Mouse (Mus musculus) heart, postnatal 14 days (tissue): ENCODE results near the gene Vcpkmt. TPM values are rescaled to one million over a fixed set of nuclear protein-coding genes. Genes with fewer than 3 reads are reported as not detected.

Source experiments
- DNase-seq, 2 experiments: peaks; one replicate each; pipeline ENCODE4 v3.0.0; 2021 to 2022
- intact Hi-C: fragments of 180-260 bp; cut with DNase I; formaldehyde crosslinking; loops from one replicate; pipeline ENCODE4 v1.15.1; 2025
- microRNA-seq, 2 experiments: library from miRNA; unstranded; fragments of <30 nt; microRNA quantifications; one replicate each; pipeline ENCODE4 v1.2.0; 2021 to 2022
- total RNA-seq, 2 experiments: library from RNA; stranded (reverse); gene quantifications; 2 replicates each; pipeline ENCODE4 v1.2.3; 2021

Vcpkmt gene
- total RNA-seq, 2 experiments from 2014 or later = 3.3 to 3.6 TPM

GRCm38 (mm10) chr12:69541663-69542062 lies 41.2 kb downstream of the Vcpkmt start:
- peak in 1 of 2 experiments; percentile 26 for DNase-seq
- intact Hi-C loops = no loop called here

DNA sequence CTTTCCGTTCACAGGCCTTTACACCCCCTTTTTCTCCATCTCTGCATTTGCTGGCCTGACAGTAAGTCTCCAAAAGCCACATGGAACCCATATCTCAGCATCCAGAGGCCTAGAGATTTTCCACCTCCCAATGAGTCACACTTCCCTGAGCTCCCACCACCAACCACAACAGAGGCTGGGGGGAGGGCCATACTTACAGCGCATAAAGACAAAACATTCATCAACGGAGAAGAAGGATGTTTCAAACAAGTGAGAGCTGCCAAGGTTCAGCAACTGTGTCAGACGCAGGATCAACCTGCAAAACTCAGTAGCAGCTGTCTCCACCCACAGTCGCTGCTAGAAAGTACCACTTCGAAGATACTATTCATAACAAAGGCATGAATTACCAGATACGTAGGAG lies 43.5 kb downstream of the Vcpkmt start:
- intact Hi-C loops = no loop called here
- no peak for DNase-seq

GRCm38 (mm10) chr12:69538362-69538950 lies 44.4 kb downstream of the Vcpkmt start:
- intact Hi-C loops = no loop called here
- peak in 1 of 2 experiments; percentile 27 for DNase-seq

DNA sequence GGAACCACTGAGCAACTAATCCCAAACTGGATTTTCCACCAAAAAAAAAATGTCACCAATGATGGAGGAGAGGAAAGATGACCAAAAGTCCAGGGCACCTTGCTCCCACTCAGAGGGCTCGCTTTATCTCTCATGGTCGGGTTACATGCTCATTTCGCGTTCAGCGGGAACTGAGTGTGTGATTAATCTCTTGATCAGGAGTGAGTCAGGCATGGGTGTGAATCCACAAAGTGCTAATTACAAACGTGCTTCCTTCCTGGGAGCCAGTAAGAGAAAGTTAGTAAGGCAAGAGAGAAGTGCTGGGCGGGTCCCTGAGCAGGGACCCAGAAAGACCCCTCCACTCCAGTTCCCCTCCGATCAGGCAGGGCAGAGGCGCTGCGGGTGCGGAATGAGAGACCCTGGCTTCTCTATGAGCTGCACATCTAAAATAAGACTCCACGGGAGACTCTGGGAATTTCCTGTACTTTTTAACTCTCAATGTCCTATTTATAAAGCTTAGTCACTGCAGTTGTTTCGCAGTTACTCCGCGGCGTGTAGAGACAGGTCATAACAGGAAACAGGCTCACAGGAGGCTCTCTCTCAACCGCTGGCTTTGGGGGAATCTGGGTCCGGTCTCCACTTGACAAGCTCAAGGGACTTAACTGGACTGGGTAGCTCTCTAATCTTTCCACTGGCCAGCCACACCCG lies 45.0 kb downstream of the Vcpkmt start:
- intact Hi-C loops = loop anchor here (2.0 kb wide), 1 partner anchor 35 kb away; no protein-coding TSS in a partner anchor
- peak; percentile 53 to 60 for DNase-seq

DNA sequence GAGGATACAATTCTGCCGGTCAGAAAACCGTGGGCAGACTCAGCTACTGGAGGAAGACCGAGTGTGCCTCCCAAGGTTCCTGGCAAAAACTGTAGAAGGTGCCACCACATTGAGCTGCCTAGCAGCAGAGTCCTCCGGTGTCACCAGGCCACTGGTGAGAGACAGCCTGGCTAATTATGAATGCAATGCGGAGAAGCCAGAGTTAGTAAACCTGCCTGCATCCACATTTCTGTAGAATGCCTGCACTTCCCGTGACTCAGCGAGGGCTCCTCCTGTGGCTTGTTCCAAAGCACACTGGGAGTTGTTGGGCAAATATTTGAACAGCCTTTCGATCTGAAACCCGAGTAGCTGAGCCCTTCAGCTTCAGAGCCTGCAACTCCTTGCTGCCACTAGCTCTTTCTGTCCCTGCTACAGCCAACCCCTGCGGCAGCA lies 45.6 kb downstream of the Vcpkmt start:
- peak in 1 of 2 experiments; percentile 49 for DNase-seq
- intact Hi-C loops = loop anchor here (2.0 kb wide), 1 partner anchor 34 kb away; no protein-coding TSS in a partner anchor

- DNase-seq = no peak
- intact Hi-C loops = loop anchor here (2.0 kb wide), 1 partner anchor 34 kb away; no protein-coding TSS in a partner anchor
Observed at GRCm38 (mm10) chr12:69536616-69537242, 46.1 kb downstream of the Vcpkmt start.

- intact Hi-C loops = no loop called here
- no peak for DNase-seq
Observed at GRCm38 (mm10) chr12:69533237-69533636, 49.6 kb downstream of the Vcpkmt start.

DNA sequence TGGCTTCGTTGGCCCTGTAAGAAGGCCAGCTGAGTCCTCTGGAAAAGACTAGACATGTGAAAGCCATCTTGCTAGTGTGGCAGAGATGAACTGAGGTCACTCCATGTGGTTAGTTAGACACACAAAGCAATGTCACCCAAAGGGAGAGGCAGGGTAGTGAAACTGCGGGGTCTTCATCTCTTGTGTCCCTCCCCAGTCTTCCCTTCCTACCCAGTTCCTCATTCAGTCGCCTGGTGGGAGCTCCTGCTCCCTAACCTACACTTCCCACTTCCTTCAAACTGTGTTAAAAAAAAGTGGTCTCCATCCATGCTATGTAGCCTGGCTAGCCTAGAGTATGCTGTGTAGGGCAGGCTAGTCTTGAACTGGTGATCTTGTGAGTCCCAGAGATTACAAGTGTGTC lies 50.3 kb downstream of the Vcpkmt start:
- intact Hi-C loops = no loop called here
- DNase-seq = no peak

DNA sequence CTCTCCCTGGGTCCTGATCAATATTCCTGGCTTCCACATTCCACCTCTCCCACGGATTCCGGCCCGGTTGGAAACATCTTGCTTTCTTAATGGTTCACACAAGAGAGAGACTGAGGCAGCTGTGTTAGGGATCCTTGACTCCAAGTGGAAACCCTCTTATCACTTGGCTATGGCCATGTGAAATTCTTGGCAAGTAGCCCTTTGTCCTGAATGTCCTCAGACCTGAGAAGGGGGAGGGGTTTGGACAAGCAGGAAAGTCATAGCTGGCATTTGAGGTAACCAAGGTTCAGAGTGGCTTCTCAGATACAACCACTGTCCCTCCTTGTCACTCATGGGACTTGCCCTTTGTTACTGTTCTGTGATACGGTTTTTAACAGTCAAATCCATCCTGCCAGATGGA lies 50.7 kb downstream of the Vcpkmt start:
- intact Hi-C loops = no loop called here
- DNase-seq = peak in 1 of 2 experiments; percentile 33

DNA sequence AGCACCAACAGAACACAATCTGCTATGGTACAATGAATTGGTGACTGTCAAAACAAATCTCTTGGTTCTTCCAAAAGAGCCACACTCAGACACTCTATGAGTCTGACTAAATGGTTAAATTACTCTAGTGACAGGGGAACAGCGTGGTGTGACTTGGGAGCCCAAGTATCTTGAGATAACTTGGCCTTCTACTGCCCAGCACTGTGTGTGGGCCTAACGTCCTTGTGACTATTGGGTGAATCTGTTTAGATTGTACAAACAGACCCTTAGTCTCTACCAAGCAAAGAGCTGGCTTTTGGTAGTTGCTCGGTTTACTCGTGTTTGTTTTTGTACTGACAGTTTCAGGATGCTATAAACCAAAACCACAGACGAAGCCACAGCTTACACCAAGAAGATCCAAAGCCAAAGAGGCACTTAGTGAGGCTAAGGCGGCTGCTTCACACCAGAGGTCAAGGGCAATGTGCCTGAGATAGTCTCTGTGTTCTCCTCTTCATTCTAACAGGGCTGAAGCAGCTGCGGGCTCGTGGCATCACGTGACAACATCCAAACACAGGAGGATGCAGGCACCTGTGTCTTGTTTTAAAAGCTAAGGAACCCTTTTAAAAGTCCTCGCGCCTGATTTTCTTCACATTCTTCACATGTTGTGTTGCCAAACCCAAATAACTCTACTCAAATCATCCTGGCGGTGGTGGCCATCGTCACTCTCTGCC lies 53.0 kb downstream of the Vcpkmt start:
- intact Hi-C loops = no loop called here
- DNase-seq = no peak

DNA sequence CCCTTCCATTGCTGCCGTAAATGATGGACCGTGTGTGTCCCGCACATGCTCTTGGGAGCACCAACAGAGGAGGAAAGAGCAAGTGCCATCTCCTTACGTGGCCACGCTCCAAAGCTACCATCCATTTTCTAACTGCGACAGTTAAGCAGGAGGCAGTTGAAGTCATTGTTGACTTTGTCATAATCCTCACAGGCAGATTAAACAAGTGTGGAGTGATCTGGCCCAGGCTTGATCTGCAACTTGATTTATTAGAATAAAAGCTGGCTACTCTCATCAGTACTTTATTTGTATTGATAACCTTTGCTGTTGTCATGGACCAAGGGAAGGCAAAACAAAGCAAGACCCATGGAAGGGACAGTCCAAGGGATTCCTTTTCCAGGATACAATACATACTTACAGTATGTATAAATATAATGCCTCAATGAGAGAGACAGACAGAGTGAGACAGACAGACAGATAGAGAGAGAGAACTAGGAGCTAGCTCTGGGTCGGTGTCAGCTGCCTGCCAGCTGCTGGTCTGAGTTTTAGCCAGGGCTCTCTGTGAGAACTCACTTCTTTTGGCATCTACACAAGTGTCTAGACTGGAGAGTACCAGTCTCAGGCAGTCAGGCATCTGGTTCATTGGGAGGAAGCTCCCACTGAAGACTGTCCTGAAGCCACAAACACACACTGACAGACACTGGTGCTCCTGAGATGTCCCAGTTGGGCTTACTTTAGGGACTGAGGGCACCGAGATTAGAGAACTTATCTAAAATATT lies 54.4 kb downstream of the Vcpkmt start:
- intact Hi-C loops = no loop called here
- no peak for DNase-seq

Small RNA genes within 50 kb of the gene (microRNA-seq; reads per million reads assigned to microRNA genes)
- gene Gm23018 = 0 reads per million in 2 experiments

Other genes starting within 250 kb of the Vcpkmt start
- gene Nemf, start 225.9 kb downstream of the Vcpkmt start, total RNA-seq = 10 to 100 TPM; 26.1 to 28.5 TPM
- gene Arf6, start 210.9 kb downstream of the Vcpkmt start, total RNA-seq = 10 to 100 TPM; 51.8 to 57.0 TPM
- 1 to 10 TPM in 1 of 2 experiments, not detected in 1; 1.1 TPM for gene Gm9887, start 210.6 kb downstream of the Vcpkmt start, total RNA-seq
- gene Sos2, start 98.8 kb upstream of the Vcpkmt start, total RNA-seq = 10 to 100 TPM; 30.4 to 35.3 TPM
- gene L2hgdh, start 141.8 kb upstream of the Vcpkmt start, total RNA-seq = 10 to 100 TPM; 30.0 to 30.2 TPM
- gene Atp5s, start 141.9 kb upstream of the Vcpkmt start, total RNA-seq = 10 to 100 TPM; 19.4 to 21.3 TPM
- 1 to 10 TPM; 5.3 to 5.9 TPM for gene Cdkl1, start 208.2 kb upstream of the Vcpkmt start, total RNA-seq